Mouse (Mus musculus): Measurements from ENCODE around the gene Psmb7. TPM values are rescaled to one million over a fixed set of nuclear protein-coding genes. Genes with fewer than 3 reads are reported as not detected.

Psmb7 gene
- polyA plus RNA-seq, 1 experiment from 2014 or later, result 352 TPM

DNA sequence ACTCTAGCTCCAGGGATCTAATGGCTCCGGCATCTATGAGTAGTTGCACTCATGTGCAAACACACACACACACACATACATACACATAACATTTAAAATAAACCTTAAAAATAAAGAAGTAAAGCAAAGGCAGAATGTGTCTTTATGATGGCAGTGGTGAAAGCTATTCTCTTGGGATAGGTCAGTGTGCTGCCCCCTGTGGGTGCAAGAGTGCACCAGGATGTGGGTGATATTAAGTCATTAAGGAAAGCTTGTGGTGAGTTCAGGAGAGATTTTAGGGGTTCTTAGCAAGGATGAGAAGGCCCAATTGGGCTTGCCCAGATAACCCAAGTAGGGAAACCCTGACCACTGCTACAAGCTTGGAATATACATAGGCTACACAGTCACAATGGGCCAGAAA lies 46.0 kb downstream of the Psmb7 start:
- H3K4me2 ChIP-seq (ENCODE audit: low read depth), result no peak overlapping the region

DNA sequence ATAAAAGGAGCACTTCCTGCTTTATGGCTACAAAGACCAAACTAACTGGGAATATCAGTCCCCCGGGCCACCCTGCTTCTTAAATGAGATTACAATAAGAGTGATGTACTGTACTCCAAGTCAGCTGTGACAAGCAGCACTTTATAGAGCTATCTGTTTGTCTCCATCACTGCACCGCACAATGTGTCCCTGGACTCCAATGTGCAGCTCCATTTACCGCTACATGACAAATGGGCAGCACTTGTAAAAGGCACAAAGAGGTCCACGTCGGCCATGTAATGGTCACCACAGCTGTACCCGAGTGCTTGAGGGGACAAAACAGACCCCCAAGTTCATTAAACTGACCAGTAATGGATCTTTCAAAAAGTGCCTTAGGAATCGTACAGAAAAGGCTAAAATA lies 49.0 kb downstream of the Psmb7 start:
- Histone ChIP-seq H3K36me3 (ENCODE audit: control insufficient read depth, insufficient read depth, low read length) (peaks cover 4% of the 10 kb centered on the region), H3K4me1 (ENCODE audit: control insufficient read depth, insufficient read depth, low read length) (peaks cover 13% of the 10 kb centered on the region; the same call in 1 of the 2 replicates), H3K27me3 (ENCODE audit: control insufficient read depth, insufficient read depth, low read length) (no peaks in the 10 kb centered on the region), H3K4me3 (ENCODE audit: low read depth, low read length) (no peak overlapping the region), H3K9me3 (ENCODE audit: control insufficient read depth, low read length) (no peaks in the 10 kb centered on the region), H3K27ac (ENCODE audit: low read depth, low read length) (no peak overlapping the region), H3K9ac (ENCODE audit: low read length) (no peak overlapping the region), H3K4me2 (ENCODE audit: low read depth) (no peak overlapping the region)
- peak; percentile 45 for DNase-seq (ENCODE audit: low spot score)
- ATAC-seq (ENCODE audit: insufficient read depth, low FRiP score, low TSS enrichment), result peak; percentile 83
- 47% methylated on average over 7 of the region's 7 CpGs for WGBS

More for the DNA sequence above, 46.0 kb downstream of the Psmb7 start:
- 97% methylated on average over 1 of the region's 1 CpGs for WGBS
- DNase-seq (ENCODE audit: low spot score) (no peak), ATAC-seq (ENCODE audit: insufficient read depth, low FRiP score, low TSS enrichment) (no peak)
- H3K4me1 ChIP-seq (ENCODE audit: control insufficient read depth, insufficient read depth, low read length), result peaks cover 13% of the 10 kb centered on the region; the same call in 1 of the 2 replicates
- no peak overlapping the region for H3K9ac ChIP-seq (ENCODE audit: low read length)
- H3K36me3 ChIP-seq (ENCODE audit: control insufficient read depth, insufficient read depth, low read length), result no peaks in the 10 kb centered on the region
- H3K27ac ChIP-seq (ENCODE audit: low read depth, low read length), result no peak overlapping the region
- H3K9me3 ChIP-seq (ENCODE audit: control insufficient read depth, low read length), result no peaks in the 10 kb centered on the region
- H3K27me3 ChIP-seq (ENCODE audit: control insufficient read depth, insufficient read depth, low read length), result no peaks in the 10 kb centered on the region
- no peak overlapping the region for H3K4me3 ChIP-seq (ENCODE audit: low read depth, low read length)

DNA sequence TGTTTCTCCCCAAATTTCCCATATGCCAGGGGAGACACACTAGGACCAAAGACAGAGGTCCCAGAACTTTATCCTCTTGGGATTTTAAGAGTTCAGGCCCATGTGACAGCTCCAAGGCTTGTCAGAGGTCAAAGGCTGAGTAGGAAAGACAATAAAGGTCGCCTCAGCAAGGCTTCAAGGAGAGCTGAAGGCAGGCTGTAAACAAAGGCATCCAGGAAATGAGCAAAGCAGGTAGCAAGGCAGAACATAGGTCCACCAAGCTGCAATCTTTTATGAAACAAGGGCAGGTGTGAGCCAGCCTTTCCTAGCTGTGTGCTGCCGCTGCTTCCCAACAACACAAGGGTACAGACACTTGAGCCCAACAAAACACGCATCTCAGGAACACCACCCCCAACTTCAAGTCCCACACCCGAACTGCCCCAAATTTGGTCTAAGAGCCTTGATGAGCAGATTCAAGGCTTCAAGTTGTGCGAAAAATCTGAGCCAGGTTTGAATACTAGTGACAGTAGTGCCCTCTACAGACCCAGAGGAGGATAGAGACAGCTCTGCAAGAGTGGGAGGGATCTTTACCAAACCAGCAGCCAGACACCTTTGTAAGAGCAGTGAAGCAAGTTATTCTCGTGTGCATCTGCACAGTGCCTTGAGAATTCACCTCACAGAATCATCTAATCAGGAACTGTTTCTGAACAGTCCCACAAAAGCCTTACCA lies 52.0 kb downstream of the Psmb7 start:
- H3K4me1 ChIP-seq (ENCODE audit: control insufficient read depth, insufficient read depth, low read length), result peaks cover 13% of the 10 kb centered on the region; the same call in 1 of the 2 replicates
- DNase-seq (ENCODE audit: low spot score) (no peak), ATAC-seq (ENCODE audit: insufficient read depth, low FRiP score, low TSS enrichment) (no peak)
- H3K9me3 ChIP-seq (ENCODE audit: control insufficient read depth, low read length), result no peaks in the 10 kb centered on the region
- H3K36me3 ChIP-seq (ENCODE audit: control insufficient read depth, insufficient read depth, low read length), result peaks cover 6% of the 10 kb centered on the region
- no peak overlapping the region for H3K27ac ChIP-seq (ENCODE audit: low read depth, low read length)
- H3K27me3 ChIP-seq (ENCODE audit: control insufficient read depth, insufficient read depth, low read length), result no peaks in the 10 kb centered on the region
- no peak overlapping the region for H3K9ac ChIP-seq (ENCODE audit: low read length)
- WGBS, result 78% methylated on average over 6 of the region's 6 CpGs
- H3K4me3 ChIP-seq (ENCODE audit: low read depth, low read length), result no peak overlapping the region
- no peak overlapping the region for H3K4me2 ChIP-seq (ENCODE audit: low read depth)

DNA sequence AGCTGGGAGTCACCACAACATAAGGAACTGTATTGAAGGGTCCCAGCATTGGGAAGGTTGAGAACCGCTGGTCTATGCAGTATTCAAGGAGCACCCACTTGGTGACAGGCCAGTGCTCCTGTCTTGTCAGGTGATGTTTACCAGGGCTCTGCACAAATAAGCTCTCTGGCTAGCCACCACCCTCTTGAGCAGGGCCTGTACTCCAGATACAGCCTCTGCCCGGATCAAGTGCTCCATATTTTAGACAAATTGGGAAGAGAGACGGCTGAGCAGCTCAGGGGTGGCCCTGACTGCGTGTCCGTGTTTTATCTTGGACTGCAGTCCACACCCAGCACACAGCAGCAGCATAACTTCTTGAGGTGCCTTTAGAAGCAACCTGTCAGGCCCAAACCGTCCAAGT lies 57.2 kb downstream of the Psmb7 start:
- Histone ChIP-seq H3K4me2 (ENCODE audit: low read depth) (no peak overlapping the region), H3K36me3 (ENCODE audit: control insufficient read depth, insufficient read depth, low read length) (peaks cover 9% of the 10 kb centered on the region), H3K4me3 (ENCODE audit: low read depth, low read length) (no peak overlapping the region), H3K27ac (ENCODE audit: low read depth, low read length) (no peak overlapping the region), H3K9me3 (ENCODE audit: control insufficient read depth, low read length) (no peaks in the 10 kb centered on the region), H3K27me3 (ENCODE audit: control insufficient read depth, insufficient read depth, low read length) (no peaks in the 10 kb centered on the region), H3K4me1 (ENCODE audit: control insufficient read depth, insufficient read depth, low read length) (peaks cover 20% of the 10 kb centered on the region), H3K9ac (ENCODE audit: low read length) (no peak overlapping the region)
- ATAC-seq (ENCODE audit: insufficient read depth, low FRiP score, low TSS enrichment) (no peak), DNase-seq (ENCODE audit: low spot score) (no peak)
- WGBS, result 84% methylated on average over 6 of the region's 6 CpGs

DNA sequence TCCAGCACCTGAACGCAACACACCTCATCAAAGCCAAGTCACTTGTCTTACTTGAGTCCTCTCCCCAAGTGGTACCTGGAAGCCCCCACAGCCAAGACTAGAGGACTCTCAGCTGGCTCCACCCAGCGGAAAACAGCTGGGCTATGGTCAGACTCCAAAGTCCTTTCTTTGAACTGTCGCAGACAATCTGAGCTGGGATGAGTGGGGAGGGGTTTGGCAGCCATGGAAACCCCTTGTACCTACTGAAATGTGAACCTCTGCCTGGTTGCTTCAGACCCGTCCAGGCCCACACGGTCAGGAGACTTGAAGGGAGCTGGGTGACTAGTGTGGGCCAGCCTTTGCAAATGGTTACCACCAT lies 58.5 kb downstream of the Psmb7 start:
- Histone ChIP-seq H3K27ac (ENCODE audit: low read depth, low read length) (peak overlapping the region; percentile 68), H3K36me3 (ENCODE audit: control insufficient read depth, insufficient read depth, low read length) (peaks cover 8% of the 10 kb centered on the region), H3K27me3 (ENCODE audit: control insufficient read depth, insufficient read depth, low read length) (no peaks in the 10 kb centered on the region), H3K4me1 (ENCODE audit: control insufficient read depth, insufficient read depth, low read length) (peaks cover 20% of the 10 kb centered on the region), H3K4me3 (ENCODE audit: low read depth, low read length) (no peak overlapping the region), H3K4me2 (ENCODE audit: low read depth) (no peak overlapping the region), H3K9ac (ENCODE audit: low read length) (no peak overlapping the region), H3K9me3 (ENCODE audit: control insufficient read depth, low read length) (no peaks in the 10 kb centered on the region)
- WGBS, result 33% methylated on average over 5 of the region's 5 CpGs
- DNase-seq (ENCODE audit: low spot score) (peak; percentile 64), ATAC-seq (ENCODE audit: insufficient read depth, low FRiP score, low TSS enrichment) (peak; percentile 67)

DNA sequence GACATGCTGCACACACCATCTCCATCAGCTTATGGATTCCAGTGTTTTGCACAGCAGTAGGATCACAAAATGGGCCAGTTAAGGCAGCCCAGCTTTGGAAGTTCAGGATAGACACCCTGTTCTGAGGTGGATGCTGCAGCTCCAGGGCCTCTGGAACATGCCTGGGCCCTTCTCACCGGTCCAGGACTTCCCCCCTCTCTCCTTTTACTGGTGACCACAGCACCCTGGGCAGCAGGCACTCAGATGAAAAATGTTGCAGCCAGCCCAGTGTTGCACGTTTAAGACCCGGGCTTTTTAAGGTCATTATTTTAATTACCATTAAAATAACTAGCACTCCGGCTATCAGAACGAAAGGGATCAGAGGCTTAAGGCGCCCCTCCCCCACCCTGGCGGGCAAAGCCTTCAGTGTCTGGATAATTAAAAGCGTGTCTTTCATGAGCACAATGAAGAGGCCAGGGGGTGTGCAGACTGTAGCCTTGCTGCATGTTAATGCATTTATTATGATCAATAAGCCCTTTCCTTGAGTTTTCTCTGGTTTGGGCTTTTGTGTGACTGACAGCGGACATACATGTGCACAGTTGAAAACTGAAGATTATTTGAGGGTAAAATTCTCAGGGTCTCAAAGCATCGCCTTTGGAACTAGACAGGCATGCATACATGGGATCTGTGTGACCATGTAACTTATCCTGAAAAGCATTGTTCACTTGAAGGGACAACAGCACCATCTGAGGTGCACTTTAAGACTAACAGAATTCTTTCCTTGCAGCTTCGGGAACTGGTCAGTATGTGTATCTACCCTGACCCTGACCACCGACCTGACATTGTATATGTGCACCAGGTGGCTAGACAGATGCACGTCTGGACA lies 59.1 kb downstream of the Psmb7 start:
- H3K4me3 ChIP-seq (ENCODE audit: low read depth, low read length), result no peak overlapping the region
- no peaks in the 10 kb centered on the region for H3K27me3 ChIP-seq (ENCODE audit: control insufficient read depth, insufficient read depth, low read length)
- peak overlapping the region; percentile 18; the same call in 1 of the 2 replicates for H3K9ac ChIP-seq (ENCODE audit: low read length)
- peak; percentile 69 for ATAC-seq (ENCODE audit: insufficient read depth, low FRiP score, low TSS enrichment)
- no peaks in the 10 kb centered on the region for H3K9me3 ChIP-seq (ENCODE audit: control insufficient read depth, low read length)
- H3K4me2 ChIP-seq (ENCODE audit: low read depth), result peak overlapping the region; percentile 12; the same call in 1 of the 2 replicates
- H3K27ac ChIP-seq (ENCODE audit: low read depth, low read length), result peak overlapping the region; percentile 68
- DNase-seq (ENCODE audit: low spot score), result peak; percentile 73
- H3K4me1 ChIP-seq (ENCODE audit: control insufficient read depth, insufficient read depth, low read length), result peaks cover 20% of the 10 kb centered on the region
- WGBS, result 45% methylated on average over 13 of the region's 13 CpGs
- H3K36me3 ChIP-seq (ENCODE audit: control insufficient read depth, insufficient read depth, low read length), result peaks cover 5% of the 10 kb centered on the region

DNA sequence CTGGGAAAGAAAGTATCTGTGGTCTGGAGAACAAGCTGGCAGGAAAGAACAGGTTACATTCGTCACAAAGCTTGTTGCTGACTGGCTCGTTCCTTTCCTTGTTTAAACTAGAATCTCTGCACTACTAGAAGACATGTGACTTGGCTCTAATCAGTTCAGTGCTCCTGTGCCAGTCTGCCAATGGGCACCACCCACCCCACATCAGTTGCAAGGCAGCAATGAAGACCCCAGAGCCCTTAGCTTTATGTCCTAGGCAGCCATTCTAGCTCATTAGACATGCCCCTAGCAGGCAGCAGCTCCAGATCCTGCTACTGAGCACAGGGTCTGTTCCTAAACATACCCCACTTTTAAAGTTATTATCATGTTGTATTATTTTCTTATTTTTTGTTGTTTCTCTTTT lies 59.9 kb downstream of the Psmb7 start:
- no peak for DNase-seq (ENCODE audit: low spot score)
- no peak for ATAC-seq (ENCODE audit: insufficient read depth, low FRiP score, low TSS enrichment)
- no peak overlapping the region for H3K9ac ChIP-seq (ENCODE audit: low read length)

DNA sequence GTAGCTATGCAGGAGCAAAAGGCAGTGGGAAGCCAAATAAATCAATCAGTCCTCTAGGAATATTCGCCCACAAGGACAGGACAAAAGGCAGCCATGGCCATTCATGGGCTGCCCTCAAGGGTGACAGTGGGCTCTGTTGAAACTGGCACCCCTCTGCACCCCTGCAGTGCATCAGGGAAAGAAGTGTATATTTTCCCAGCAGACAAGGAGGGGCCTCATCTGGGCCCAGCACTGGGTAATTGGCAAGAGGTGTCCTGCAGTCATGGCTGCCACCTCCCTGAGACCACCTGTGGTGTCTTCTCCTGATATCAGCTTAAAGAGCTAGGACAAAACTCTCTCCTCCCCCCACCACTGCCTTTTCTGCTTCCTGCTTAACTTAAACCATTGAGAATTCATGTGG lies 64.4 kb downstream of the Psmb7 start:
- ATAC-seq (ENCODE audit: insufficient read depth, low FRiP score, low TSS enrichment) (peak; percentile 44; the same call in 1 of the 2 replicates), DNase-seq (ENCODE audit: low spot score) (no peak)
- no peak overlapping the region for H3K4me2 ChIP-seq (ENCODE audit: low read depth)
- no peak overlapping the region for H3K4me3 ChIP-seq (ENCODE audit: low read depth, low read length)
- peaks cover 24% of the 10 kb centered on the region for H3K4me1 ChIP-seq (ENCODE audit: control insufficient read depth, insufficient read depth, low read length)
- peak overlapping the region; percentile 73 for H3K27ac ChIP-seq (ENCODE audit: low read depth, low read length)
- 26% methylated on average over 1 of the region's 1 CpGs for WGBS
- H3K36me3 ChIP-seq (ENCODE audit: control insufficient read depth, insufficient read depth, low read length), result no peaks in the 10 kb centered on the region; the same call in none of the 2 replicates
- no peak overlapping the region for H3K9ac ChIP-seq (ENCODE audit: low read length)
- no peaks in the 10 kb centered on the region for H3K9me3 ChIP-seq (ENCODE audit: control insufficient read depth, low read length)
- no peaks in the 10 kb centered on the region for H3K27me3 ChIP-seq (ENCODE audit: control insufficient read depth, insufficient read depth, low read length)

More for the DNA sequence above, 59.9 kb downstream of the Psmb7 start:
- Histone ChIP-seq H3K27ac (ENCODE audit: low read depth, low read length) (peak overlapping the region; percentile 68; the same call in 1 of the 2 replicates), H3K36me3 (ENCODE audit: control insufficient read depth, insufficient read depth, low read length) (peaks cover 5% of the 10 kb centered on the region; the same call in 1 of the 2 replicates), H3K4me1 (ENCODE audit: control insufficient read depth, insufficient read depth, low read length) (peaks cover 27% of the 10 kb centered on the region), H3K4me2 (ENCODE audit: low read depth) (no peak overlapping the region), H3K9me3 (ENCODE audit: control insufficient read depth, low read length) (no peaks in the 10 kb centered on the region), H3K4me3 (ENCODE audit: low read depth, low read length) (no peak overlapping the region), H3K27me3 (ENCODE audit: control insufficient read depth, insufficient read depth, low read length) (no peaks in the 10 kb centered on the region)
- WGBS, result 91% methylated on average over 2 of the region's 2 CpGs
